Mouse (Mus musculus) hindbrain, postnatal 0 days (tissue): Measurements from ENCODE around the gene Kirrel3. TPM values are rescaled to one million over a fixed set of nuclear protein-coding genes. Genes with fewer than 3 reads are reported as not detected.
A peak's percentile ranks its signal among the peaks of the same experiment; 100 is the strongest.

Experiments used
- ATAC-seq: fragments of 200-750 bp; cut with Nextera tagmentation; 2 replicates; pipeline ENCODE4 v1.8.0; 2017; ENCODE audit warnings: mild to moderate bottlenecking, moderate TSS enrichment, moderate library complexity
- DNase-seq: peaks from one replicate; pipeline ENCODE4 v3.0.0-alpha.2; 2015; ENCODE audit warnings: low spot score
- H3K27ac ChIP-seq: fragments of 300-500 bp; sonication (generic); 2 replicates; pipeline ENCODE4 v1.5.1; 2014; ENCODE audit warnings: mild to moderate bottlenecking
- H3K27me3 ChIP-seq: fragments of 300-500 bp; sonication (generic); 2 replicates; pipeline ENCODE4 v1.6.1; 2014; ENCODE audit warnings: low read length, mixed read lengths; ENCODE audit not compliant: insufficient read depth
- H3K36me3 ChIP-seq: fragments of 300-500 bp; sonication (generic); 2 replicates; pipeline ENCODE4 v1.6.1; 2014; ENCODE audit warnings: low read length, mixed read lengths; ENCODE audit not compliant: insufficient read depth
- H3K4me1 ChIP-seq: fragments of 300-500 bp; sonication (generic); 2 replicates; pipeline ENCODE4 v1.6.1; 2014; ENCODE audit warnings: antibody characterized with exemption, low read length, mixed read lengths; ENCODE audit not compliant: insufficient read depth
- H3K4me2 ChIP-seq: fragments of 300-500 bp; sonication (generic); 2 replicates; pipeline ENCODE4 v1.6.1; 2014; ENCODE audit warnings: low read depth, mild to moderate bottlenecking, low read length, moderate library complexity, mixed read lengths
- H3K4me3 ChIP-seq: fragments of 300-500 bp; sonication (generic); 2 replicates; pipeline ENCODE4 v1.5.1; 2014; ENCODE audit warnings: low read length
- H3K9ac ChIP-seq: fragments of 300-500 bp; sonication (generic); replicated peaks from 2 replicates; pipeline ENCODE4 v1.6.1; 2014; ENCODE audit warnings: mild to moderate bottlenecking, low read length, moderate library complexity, mixed read lengths
- H3K9me3 ChIP-seq: fragments of 300-500 bp; sonication (generic); 2 replicates; pipeline ENCODE4 v1.6.1; 2016; ENCODE audit warnings: low read length, mixed read lengths
- CTCF ChIP-seq: IDR thresholded peaks from 2 replicates; pipeline ENCODE4 v1.5.1; 2016; ENCODE audit warnings: antibody characterized with exemption, control low read depth, low read depth
- WGBS: fragments of 180-500 bp; shearing (Covaris S2); extraction: QIAGEN DNeasy Blood & Tissue Kit; methylation state at CpG from one replicate; pipeline ENCODE4 v1.1.7; 2014; 5-methylcytosine and 5-hydroxymethylcytosine counted together
- polyA plus RNA-seq: library from polyadenylated mRNA; unstranded; fragments of >200 nt; fragmentation: Nextera tagmentation; extraction: Ambion mirVana; gene quantifications from 2 replicates; pipeline ENCODE4 v1.2.1, GENCODE M21; 2015
- total RNA-seq: library from RNA; depleted of rRNA; stranded (reverse); fragments of >200 nt; gene quantifications from 2 replicates; pipeline ENCODE4 v1.2.3, GENCODE M21; 2014

Kirrel3 gene
- total and polyA plus RNA-seq, 2 experiments from 2014 or later: 40.6 to 44.9 TPM

DNA sequence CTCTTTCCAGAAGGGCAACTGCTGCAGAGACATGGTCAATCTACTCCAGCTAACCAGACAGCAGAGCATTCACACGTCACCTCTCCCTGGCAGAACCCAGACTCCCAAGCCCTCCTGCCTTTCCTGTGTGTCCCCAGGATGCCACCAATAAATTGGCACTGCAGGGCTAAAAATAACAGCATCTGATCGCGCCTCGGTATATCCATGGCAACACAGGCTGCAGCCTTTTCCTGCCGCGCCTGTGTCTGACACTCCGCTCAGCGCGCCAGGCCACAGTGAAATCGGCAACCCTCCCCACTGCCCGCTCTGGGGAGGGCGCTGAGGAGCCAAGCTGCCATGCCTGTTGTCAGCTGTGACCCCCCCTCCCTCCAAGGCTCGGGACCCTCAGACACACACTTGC is 531.9 kb downstream of the Kirrel3 start:
- Histone ChIP-seq H3K27ac (peak overlapping the region; percentile 46), H3K9me3 (no peaks in the 10 kb centered on the region), H3K9ac (no peak overlapping the region), H3K4me1 (peaks cover 16% of the 10 kb centered on the region; the same call in 1 of the 2 replicates), H3K27me3 (no peaks in the 10 kb centered on the region), H3K4me2 (peak overlapping the region; percentile 39; the same call in 1 of the 2 replicates), H3K4me3 (no peak overlapping the region), H3K36me3 (no peaks in the 10 kb centered on the region; the same call in 1 of the 2 replicates)
- 8% methylated on average over 13 of the region's 13 CpGs for WGBS
- TF ChIP-seq CTCF: peak; percentile 26; the same call in 1 of the 2 replicates
- ATAC-seq (peak; percentile 68), DNase-seq (peak; percentile 74)

DNA sequence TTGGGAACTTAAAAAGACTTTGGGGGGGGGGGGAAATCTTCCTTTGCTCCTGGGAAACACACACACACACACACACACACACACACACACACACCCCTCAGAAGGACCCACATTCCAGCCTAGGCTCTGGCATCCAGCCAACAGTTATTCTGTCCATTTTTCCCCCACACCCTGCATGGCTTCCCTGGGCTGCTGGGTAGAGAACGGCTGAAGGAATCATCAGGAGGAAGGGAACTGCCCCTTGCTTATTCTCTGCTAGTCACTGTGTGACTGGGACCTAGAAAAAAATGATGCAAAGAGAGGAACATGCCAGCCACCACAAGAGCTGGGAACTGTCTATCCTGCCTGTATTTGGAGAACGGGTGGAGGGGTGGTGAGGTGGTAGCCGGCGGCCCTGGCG is 532.4 kb downstream of the Kirrel3 start:
- no peaks in the 10 kb centered on the region for H3K27me3 ChIP-seq
- no peaks in the 10 kb centered on the region; the same call in none of the 2 replicates for H3K36me3 ChIP-seq
- H3K9me3 ChIP-seq: no peaks in the 10 kb centered on the region
- no peak for TF ChIP-seq CTCF
- H3K27ac ChIP-seq: no peak overlapping the region; the same call in 1 of the 2 replicates
- peak overlapping the region; percentile 39; the same call in 1 of the 2 replicates for H3K4me2 ChIP-seq
- ATAC-seq: peak; percentile 16; the same call in 1 of the 2 replicates
- H3K4me3 ChIP-seq: no peak overlapping the region
- H3K4me1 ChIP-seq: peaks cover 16% of the 10 kb centered on the region; the same call in 1 of the 2 replicates
- 27% methylated on average over 5 of the region's 5 CpGs for WGBS
- DNase-seq: no peak
- no peak overlapping the region for H3K9ac ChIP-seq

DNA sequence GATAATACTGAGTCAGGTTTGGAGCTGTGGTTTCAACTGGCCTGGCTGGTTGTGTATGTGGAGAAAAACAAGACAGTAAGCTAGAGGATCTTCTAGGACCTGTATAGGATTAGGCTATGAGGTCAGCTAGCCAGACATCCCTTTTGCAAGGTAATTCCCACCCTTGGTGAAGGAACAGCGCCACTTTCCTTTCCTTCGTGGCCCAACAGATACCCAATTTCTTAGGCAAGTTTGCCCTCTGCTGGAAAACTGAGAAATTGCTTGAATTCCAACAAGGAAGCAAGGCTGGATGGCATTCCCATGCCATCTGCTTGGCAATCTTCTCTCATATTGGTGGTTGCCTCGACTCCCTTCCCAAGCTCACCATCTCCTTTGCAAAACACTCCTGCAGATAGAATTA is 533.7 kb downstream of the Kirrel3 start:
- H3K9me3 ChIP-seq: no peaks in the 10 kb centered on the region
- H3K4me1 ChIP-seq: peaks cover 16% of the 10 kb centered on the region; the same call in 1 of the 2 replicates
- no peaks in the 10 kb centered on the region; the same call in none of the 2 replicates for H3K36me3 ChIP-seq
- H3K9ac ChIP-seq: no peak overlapping the region
- no peaks in the 10 kb centered on the region for H3K27me3 ChIP-seq
- ATAC-seq: peak; percentile 34
- H3K4me3 ChIP-seq: no peak overlapping the region
- peak; percentile 94 for TF ChIP-seq CTCF
- DNase-seq: peak; percentile 93
- H3K4me2 ChIP-seq: no peak overlapping the region
- H3K27ac ChIP-seq: no peak overlapping the region
- WGBS: 8% methylated on average over 3 of the region's 3 CpGs

DNA sequence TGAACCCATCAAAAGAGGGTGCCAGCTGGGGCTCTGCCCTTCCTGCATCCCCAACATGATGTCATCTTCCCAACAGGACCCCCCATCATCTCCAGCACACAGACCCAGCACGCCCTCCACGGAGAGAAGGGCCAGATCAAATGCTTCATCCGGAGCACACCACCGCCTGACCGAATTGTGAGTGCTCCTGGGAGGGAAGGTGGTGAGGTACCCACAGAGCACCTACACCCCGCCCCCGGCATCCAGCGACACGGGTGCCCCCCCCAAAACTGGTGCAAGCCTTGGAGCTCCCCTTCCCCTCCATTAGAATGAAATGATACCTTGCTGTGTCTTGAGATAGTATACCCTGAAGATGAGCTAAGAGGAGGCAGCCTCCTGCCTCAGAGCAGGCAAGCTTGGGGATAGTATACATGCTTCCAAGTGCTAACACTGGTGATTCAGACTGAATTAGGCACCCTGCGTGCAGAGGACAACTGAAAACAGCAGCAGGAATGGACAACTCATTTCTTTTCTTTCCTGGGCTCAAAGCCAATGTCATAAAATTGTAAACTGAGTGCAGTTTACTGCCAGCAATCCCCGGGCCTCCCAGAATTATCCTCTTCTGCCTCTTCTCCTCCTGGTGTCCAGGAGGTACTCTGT is 534.4 kb downstream of the Kirrel3 start:
- Histone ChIP-seq H3K27ac (no peak overlapping the region), H3K9ac (no peak overlapping the region), H3K27me3 (no peaks in the 10 kb centered on the region), H3K36me3 (no peaks in the 10 kb centered on the region; the same call in none of the 2 replicates), H3K9me3 (no peaks in the 10 kb centered on the region), H3K4me1 (peaks cover 16% of the 10 kb centered on the region; the same call in 1 of the 2 replicates), H3K4me2 (no peak overlapping the region), H3K4me3 (no peak overlapping the region)
- TF ChIP-seq CTCF: no peak
- 54% methylated on average over 11 of the region's 11 CpGs for WGBS
- ATAC-seq (no peak), DNase-seq (no peak)

DNA sequence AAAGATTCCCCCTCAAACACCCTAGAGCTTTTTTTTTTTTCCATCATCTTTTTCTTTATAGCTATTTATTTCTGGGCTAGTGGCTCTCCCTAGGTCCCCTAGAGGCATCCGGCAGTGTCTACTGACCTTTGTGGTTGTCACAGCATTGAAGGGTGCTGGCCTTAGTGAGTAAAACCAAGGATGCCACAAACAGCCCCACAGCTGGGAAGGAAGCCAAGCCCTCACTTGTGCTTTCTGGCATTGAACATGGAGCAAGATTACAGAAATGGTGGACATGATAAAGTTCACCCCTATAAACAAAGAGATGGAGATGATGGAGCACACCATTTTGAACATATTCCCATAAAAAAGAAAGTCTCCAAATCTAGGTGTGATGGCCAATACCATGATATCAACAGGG is 536.0 kb downstream of the Kirrel3 start:
- WGBS: 73% methylated on average over 1 of the region's 1 CpGs
- H3K4me2 ChIP-seq: no peak overlapping the region
- no peak for TF ChIP-seq CTCF
- H3K27ac ChIP-seq: no peak overlapping the region
- DNase-seq (no peak), ATAC-seq (no peak)
- no peaks in the 10 kb centered on the region for H3K9me3 ChIP-seq
- no peaks in the 10 kb centered on the region; the same call in none of the 2 replicates for H3K36me3 ChIP-seq
- H3K4me3 ChIP-seq: no peak overlapping the region
- H3K9ac ChIP-seq: no peak overlapping the region
- H3K4me1 ChIP-seq: peaks cover 16% of the 10 kb centered on the region; the same call in 1 of the 2 replicates
- no peaks in the 10 kb centered on the region for H3K27me3 ChIP-seq

DNA sequence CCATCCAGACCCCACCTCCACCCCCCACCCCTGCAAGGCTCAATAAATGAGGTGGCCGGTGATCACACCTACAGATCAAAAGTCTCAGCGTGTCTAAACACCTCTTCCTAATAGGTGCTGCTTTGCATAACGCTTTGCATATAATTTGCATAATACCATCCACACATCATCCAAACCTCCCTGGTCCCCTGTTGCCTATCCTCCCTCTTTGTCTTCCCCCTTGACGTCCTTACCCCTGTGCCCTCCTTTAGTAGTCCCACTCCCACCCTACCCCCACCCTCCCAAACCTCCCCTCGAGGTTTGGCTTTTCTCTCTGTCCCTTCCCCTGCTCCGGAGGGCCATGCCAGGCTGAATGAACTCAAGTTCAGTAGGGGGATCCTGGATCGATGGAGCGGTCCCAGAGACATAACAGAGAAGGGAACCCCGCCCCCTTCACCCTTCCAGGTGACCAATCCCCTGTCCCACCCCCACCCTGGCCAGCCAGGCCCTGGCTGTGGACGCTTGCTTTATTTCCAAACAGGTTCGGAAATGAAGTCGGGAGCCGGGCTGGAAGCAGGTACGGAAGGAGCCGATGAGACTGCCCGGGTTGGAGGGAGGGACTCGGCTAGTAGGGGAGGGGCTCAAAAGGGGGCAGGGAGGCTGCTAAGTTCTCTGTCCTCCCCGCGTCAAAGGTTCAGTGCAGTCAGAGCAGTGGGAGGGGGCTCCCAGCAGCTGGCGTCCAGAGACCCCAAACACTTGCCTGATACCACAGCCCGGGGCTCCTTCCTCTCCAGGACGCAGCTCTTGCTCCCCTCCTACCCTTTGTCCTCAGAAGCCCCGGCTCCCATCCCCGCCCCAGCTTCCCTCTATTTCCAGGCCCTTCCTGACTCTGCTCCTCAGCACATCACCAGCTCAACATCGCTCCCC is 539.1 kb downstream of the Kirrel3 start:
- WGBS: 11% methylated on average over 25 of the region's 25 CpGs
- 0 out of 2 replicates have a peak overlapping the region, but pooled peaks have one; percentile 9 for H3K9ac ChIP-seq
- no peak for TF ChIP-seq CTCF
- no peaks in the 10 kb centered on the region for H3K9me3 ChIP-seq
- no peaks in the 10 kb centered on the region for H3K27me3 ChIP-seq
- no peaks in the 10 kb centered on the region for H3K4me1 ChIP-seq
- no peak overlapping the region for H3K4me3 ChIP-seq
- peak overlapping the region; percentile 10; the same call in 1 of the 2 replicates for H3K4me2 ChIP-seq
- no peak overlapping the region for H3K27ac ChIP-seq
- ATAC-seq (peak; percentile 36; the same call in 1 of the 2 replicates), DNase-seq (no peak)
- H3K36me3 ChIP-seq: no peaks in the 10 kb centered on the region; the same call in none of the 2 replicates
